Mouse (Mus musculus) CH12F3 (cell line): ENCODE data around the gene Amz2.
"Not testable (repeated sequence)": the region's sequence is repeated elsewhere in the genome, so short reads cannot be mapped to it uniquely, and the experiment has no call there.

ENCODE experiments used
- in situ Hi-C: fragments of 300-500 bp; cut with MboI; formaldehyde crosslinking; loops from 2 replicates; pipeline ENCODE4 v1.14.3; 2020; ENCODE audit warnings: low sequenced_read_pairs

Gene Amz2

DNA sequence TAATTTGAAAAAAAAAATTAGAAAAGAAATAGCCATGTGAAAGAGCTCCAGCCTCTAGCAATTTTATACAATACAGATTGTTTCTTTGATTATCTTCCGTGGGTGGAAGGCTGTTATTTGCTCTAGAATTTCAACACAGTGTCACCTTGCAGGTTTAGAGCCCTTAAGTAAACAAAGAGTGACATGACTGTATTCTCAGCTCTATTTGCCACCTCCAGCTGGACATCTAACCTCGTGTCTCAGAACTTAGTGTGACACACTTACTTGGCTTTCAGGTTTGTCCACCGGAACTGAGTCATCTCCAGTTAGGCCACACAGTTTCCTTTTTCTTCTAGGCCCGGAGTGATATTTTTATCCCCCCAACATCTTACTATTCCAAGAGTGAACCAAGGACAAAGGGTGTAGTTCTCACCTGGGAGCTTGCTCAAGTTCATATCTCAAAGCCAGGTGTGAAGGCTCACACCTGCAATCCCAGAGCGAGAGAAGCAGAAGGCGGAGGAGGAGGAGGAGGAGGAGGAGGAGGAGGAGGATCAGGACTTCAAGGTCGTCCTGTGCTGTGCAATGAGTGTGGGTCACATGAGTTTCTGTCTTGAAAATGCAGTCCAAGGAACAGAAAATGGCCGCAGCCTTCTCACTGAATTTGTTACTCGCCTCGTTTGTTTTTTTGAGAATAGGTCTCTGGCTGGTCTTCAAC, 62.4 kb downstream of the Amz2 start:
- in situ Hi-C loops, result no loop called here

GRCm38 (mm10) chr11:109489763-109490162, 64.0 kb downstream of the Amz2 start:
- in situ Hi-C loops, result no loop called here

- in situ Hi-C loops, result no loop called here
Measured at GRCm38 (mm10) chr11:109491844-109492243, 66.1 kb downstream of the Amz2 start.

DNA sequence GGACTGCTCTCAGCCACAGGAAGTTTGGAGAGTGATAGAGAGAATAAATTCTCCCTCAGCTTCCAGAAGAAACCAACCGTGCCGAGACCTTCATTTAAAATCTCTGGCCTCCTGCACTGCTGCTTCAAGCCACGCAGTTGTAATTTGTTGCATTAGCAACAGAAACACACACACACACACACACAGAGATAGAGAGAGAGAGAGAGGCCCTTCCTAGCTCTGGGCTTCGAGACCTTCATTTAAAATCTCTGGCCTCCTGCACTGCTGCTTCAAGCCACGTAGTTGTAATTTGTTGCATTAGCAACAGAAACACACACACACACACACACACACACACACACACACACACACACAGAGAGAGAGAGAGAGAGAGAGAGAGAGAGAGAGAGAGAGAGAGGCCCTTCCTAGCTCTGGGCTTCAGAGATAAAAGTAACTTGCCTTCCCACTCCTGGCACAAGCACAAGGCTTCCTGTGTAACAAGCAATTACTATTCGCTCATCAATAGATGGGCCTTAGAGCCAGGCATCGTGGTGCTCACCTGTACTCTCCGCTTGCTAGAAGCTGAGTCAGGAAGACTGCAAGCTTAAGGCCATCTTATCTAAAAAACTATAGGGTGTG, 67.2 kb downstream of the Amz2 start:
- in situ Hi-C loops, result not testable (repeated sequence)

DNA sequence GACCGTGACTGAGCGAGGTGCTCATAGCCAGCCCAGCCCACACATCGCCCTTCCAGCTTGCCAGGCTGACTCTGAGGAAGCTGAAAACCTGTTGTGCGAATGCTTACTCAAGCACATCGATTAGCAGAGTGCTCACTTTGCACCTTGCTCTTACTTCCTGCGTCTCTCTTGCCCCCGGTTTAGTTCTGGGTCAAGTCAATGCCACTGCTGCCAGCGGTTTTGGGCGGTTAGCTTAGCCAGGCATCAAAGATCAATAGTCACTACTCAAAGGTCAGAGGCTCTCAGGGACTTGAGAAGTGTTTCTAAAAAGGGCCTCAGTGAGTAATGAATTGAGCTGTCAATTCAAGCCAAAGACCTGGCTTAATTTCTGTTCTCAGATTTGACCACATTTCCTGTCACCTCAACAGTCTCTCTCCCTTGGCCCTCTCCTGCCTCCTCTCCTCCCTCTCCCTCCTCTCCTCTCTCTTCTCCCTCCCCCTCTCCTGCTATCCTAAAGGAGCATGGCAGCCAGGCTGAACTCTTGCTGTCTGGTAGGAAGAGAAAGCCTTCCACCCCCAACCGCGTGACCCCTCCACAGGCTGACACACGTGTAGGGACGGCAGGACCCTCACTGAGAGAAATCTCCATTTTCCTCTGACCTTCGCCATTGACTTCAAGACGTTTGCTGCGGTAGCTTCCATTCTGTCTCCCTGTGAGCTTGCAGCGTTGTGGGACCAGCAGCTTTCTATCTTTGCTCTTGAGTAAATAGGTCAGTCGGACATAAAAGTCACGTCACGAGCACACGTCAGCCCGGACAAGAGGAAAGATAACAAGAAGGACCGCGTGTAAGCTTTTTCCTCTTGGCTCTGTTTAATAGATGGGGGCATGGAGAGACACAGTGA, 69.4 kb downstream of the Amz2 start:
- in situ Hi-C loops, result no loop called here

DNA sequence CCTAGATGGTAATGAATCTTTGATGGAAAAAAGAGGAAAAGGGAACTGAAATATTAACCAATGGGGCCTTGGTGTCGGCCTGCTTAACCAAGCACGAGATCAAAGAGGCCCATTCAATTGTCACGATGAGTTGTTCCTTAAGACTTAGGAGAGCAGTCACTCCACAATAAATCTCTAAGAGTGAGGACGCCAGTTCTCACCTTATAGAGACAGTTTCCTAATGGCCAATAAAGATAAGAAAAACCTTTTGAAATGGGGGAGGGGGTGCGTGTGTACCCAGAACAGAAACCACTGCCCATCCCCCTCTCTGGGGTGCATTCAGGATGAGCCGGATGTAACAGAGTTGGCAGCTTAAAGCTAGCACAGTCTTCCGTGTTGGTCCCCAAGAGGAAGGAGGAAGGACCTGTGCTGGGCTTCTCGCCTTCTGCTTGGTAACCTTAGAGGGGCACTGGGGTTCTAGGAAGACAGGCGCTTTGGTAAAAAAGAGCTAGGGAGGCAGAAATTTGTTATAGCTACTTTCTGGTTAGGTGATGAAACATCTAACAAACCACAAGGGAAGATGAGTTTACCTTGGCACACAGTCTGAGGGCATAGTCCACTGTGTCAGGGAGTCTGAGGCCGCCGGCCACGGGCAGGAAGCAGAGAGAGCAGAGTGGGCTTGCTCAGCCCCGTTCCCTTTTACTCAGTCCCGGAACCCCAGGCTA, 70.2 kb downstream of the Amz2 start:
- in situ Hi-C loops, result no loop called here

- in situ Hi-C loops, result no loop called here
Measured at GRCm38 (mm10) chr11:109496475-109496993, 70.8 kb downstream of the Amz2 start.

GRCm38 (mm10) chr11:109496996-109497714, 71.4 kb downstream of the Amz2 start:
- in situ Hi-C loops, result no loop called here

DNA sequence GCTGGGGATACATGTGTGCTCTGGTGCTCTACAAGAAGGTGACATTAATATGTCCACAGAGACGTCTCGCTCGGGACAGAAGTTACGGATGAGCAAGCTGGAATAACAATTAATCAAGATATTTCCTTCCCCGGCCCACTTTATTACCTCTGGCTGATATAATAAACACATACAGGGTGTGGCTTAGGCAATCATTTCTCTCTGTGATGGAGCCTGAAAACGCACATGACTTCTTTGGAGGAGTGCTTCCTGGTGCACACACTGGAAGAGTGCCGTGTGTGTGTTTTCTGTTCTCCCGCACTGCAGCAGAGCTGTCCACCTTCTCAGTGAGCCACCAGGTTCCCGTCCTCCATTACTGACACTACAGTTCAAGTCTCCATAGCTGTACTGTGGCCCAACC, 72.2 kb downstream of the Amz2 start:
- in situ Hi-C loops, result no loop called here

DNA sequence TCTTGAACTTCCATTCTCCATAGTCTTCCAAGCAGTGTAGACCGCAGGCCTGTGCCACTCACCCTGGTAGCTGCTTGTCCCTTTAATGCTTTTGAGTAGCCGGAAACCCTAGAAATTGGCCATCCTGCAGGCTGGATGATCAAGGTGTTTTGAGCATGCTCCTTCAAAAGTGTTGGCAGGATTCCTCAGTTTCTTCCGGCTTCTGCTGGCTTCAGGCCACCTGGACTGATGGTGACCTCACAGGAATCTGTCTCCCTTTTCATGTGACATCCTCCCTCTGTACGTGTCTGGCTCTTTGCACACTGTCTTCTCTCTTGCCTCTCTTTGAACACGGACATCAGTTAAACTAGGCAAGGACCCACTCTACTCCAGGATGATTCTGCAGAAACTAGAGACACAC, 74.5 kb downstream of the Amz2 start:
- in situ Hi-C loops, result no loop called here
